Mouse (Mus musculus) lung, embryonic 14.5 days (tissue): ENCODE data around the gene Slc17a8. TPM values are rescaled to one million over a fixed set of nuclear protein-coding genes. Genes with fewer than 3 reads are reported as not detected.

Source experiments
- ATAC-seq: fragments of 200-750 bp; cut with Nextera tagmentation; 2 replicates; pipeline ENCODE4 v1.8.0; 2017; ENCODE audit warnings: mild to moderate bottlenecking, moderate TSS enrichment, moderate library complexity; ENCODE audit not compliant: insufficient read depth
- DNase-seq: peaks from one replicate; pipeline ENCODE4 v3.0.0-alpha.2; 2015
- H3K27ac ChIP-seq: fragments of 300-500 bp; sonication (generic); 2 replicates; pipeline ENCODE4 v1.5.1; 2014; ENCODE audit warnings: low read depth, mild to moderate bottlenecking, moderate library complexity
- H3K27me3 ChIP-seq: fragments of 300-500 bp; sonication (generic); 2 replicates; pipeline ENCODE4 v1.6.1; 2014; ENCODE audit warnings: low read length, control low read depth; ENCODE audit not compliant: insufficient read depth
- H3K36me3 ChIP-seq: fragments of 300-500 bp; sonication (generic); 2 replicates; pipeline ENCODE4 v1.6.1; 2014; ENCODE audit warnings: control low read depth; ENCODE audit not compliant: insufficient read depth
- H3K4me1 ChIP-seq: fragments of 300-500 bp; sonication (generic); 2 replicates; pipeline ENCODE4 v1.6.1; 2014; ENCODE audit warnings: antibody characterized with exemption, control low read depth; ENCODE audit not compliant: insufficient read depth
- H3K4me2 ChIP-seq: fragments of 300-500 bp; sonication (generic); 2 replicates; pipeline ENCODE4 v1.6.1; 2014; ENCODE audit warnings: mild to moderate bottlenecking
- H3K4me3 ChIP-seq: fragments of 300-500 bp; sonication (generic); 2 replicates; pipeline ENCODE4 v1.5.1; 2014; ENCODE audit warnings: low read depth, low read length
- H3K9ac ChIP-seq: fragments of 300-500 bp; sonication (generic); 2 replicates; pipeline ENCODE4 v1.6.1; 2014
- H3K9me3 ChIP-seq: fragments of 300-500 bp; sonication (generic); 2 replicates; pipeline ENCODE4 v1.6.1; 2016; ENCODE audit warnings: low read depth, low read length, control low read depth
- CTCF ChIP-seq: IDR thresholded peaks from 2 replicates; pipeline ENCODE4 v1.5.1; 2016; ENCODE audit warnings: antibody characterized with exemption, low read depth
- WGBS: fragments of 180-500 bp; shearing (Covaris S2); extraction: QIAGEN DNeasy Blood & Tissue Kit; methylation state at CpG from one replicate; pipeline ENCODE4 v1.1.7; 2014; 5-methylcytosine and 5-hydroxymethylcytosine counted together
- polyA plus RNA-seq: library from polyadenylated mRNA; unstranded; fragments of >200 nt; fragmentation: Nextera tagmentation; extraction: Ambion mirVana; gene quantifications from 2 replicates; pipeline ENCODE4 v1.2.1, GENCODE M21; 2014

The Slc17a8 gene
- polyA plus RNA-seq, 1 experiment from 2014 or later, result not detected

DNA sequence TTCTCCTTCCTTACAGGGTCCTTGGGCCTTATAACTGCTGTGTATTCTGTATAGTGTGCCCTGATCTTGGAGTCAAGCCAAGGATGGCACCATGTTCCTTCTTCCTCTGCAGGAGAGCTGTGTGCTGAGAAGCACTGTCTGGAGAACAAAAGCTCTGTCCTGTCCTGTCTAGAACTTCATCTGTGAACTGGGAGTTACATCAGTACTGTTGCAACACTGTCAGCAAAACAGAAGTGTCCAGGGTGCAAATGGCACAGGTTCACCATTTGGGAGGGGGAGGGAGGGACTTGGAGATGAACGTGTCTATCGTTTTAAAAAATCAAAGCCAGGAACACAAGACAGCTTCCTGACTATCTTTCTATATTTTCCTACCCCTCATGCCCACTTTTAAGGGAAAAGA lies 89.1 kb downstream of the Slc17a8 start:
- 71% methylated on average over 2 of the region's 2 CpGs for WGBS
- Histone ChIP-seq H3K27me3 (no peaks in the 10 kb centered on the region), H3K4me2 (no peak overlapping the region), H3K9me3 (no peaks in the 10 kb centered on the region), H3K36me3 (no peaks in the 10 kb centered on the region), H3K4me1 (peaks cover 14% of the 10 kb centered on the region), H3K27ac (no peak overlapping the region), H3K9ac (no peak overlapping the region), H3K4me3 (no peak overlapping the region)
- no peak for TF ChIP-seq CTCF
- no peak for ATAC-seq
- peak; percentile 24 for DNase-seq

DNA sequence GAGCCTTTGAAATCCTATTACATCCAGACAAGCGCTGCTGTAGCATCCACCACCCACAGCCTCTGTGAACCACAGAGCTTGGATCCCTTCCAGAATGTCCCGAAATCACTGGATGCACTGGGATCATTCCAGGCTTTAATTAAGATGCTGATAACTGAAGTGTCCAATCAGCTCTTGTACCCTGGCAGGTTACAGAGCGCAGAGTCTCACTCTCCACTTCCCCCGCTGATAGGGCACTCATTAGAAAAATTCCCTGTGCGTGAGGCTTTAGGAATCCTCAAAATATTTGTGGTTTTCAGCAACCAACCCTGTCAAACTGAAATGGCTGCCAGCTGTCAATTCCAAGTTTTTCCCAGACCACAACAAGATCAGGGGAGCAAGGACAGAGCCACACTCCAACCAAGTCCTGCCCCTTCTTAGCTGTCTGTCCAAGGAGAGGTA lies 89.8 kb downstream of the Slc17a8 start:
- 23% methylated on average over 5 of the region's 5 CpGs for WGBS
- H3K36me3 ChIP-seq, result no peaks in the 10 kb centered on the region
- no peaks in the 10 kb centered on the region for H3K27me3 ChIP-seq
- DNase-seq, result peak; percentile 83
- no peak overlapping the region for H3K4me2 ChIP-seq
- no peak for TF ChIP-seq CTCF
- ATAC-seq, result peak; percentile 71
- no peaks in the 10 kb centered on the region for H3K9me3 ChIP-seq
- no peak overlapping the region for H3K27ac ChIP-seq
- H3K4me3 ChIP-seq, result no peak overlapping the region
- H3K4me1 ChIP-seq, result peaks cover 14% of the 10 kb centered on the region
- H3K9ac ChIP-seq, result no peak overlapping the region

DNA sequence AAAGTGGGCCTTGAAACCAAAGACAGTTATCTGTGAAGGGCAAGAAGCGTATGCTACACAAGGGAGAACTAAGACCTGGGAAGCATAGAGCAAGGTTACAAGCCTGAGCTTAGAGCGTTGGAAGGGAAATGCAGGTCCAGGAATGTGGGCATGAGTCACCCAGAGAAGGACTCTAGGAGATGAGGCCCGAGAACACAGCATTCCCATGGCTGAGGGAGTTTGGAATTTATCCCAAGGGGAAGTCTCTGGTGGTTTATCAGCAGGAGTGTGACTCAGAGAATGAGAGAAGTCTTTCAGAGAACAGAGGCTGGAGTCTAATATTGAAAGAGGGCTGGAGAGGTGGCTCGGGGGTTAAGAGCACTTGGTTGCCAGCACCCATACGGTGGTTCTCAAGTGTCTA lies 94.0 kb downstream of the Slc17a8 start:
- ATAC-seq (no peak), DNase-seq (peak; percentile 34)
- Histone ChIP-seq H3K4me3 (no peak overlapping the region), H3K4me1 (0 out of 2 replicates have a peak, but pooled peaks cover 3% of the 10 kb centered on the region), H3K27ac (no peak overlapping the region), H3K9ac (no peak overlapping the region), H3K4me2 (no peak overlapping the region), H3K27me3 (no peaks in the 10 kb centered on the region), H3K36me3 (no peaks in the 10 kb centered on the region), H3K9me3 (no peaks in the 10 kb centered on the region)
- WGBS, result 60% methylated on average over 5 of the region's 5 CpGs
- no peak for TF ChIP-seq CTCF

DNA sequence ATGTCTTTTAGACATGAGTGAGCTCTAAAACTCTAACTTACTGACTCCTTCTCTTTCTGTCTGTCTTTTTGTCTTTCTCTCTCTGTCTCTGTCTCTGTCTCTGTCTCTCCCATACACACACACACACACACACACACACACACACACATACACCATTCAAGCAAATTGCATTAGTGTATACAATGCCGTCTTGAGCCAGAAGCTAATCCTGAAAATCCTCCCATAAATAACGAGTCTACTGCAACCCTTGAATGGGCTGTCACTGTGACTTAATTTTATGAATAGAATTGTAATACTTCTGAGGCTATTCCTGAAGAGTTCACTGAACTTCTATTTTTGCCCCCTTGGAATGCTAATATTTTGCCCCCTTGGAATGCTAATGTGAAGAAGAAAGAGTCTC lies 95.2 kb downstream of the Slc17a8 start:
- ATAC-seq (no peak), DNase-seq (no peak)
- 0 out of 2 replicates have a peak, but pooled peaks cover 2% of the 10 kb centered on the region for H3K4me1 ChIP-seq
- no peak for TF ChIP-seq CTCF
- no peaks in the 10 kb centered on the region for H3K36me3 ChIP-seq
- no peak overlapping the region for H3K9ac ChIP-seq
- no peak overlapping the region for H3K4me2 ChIP-seq
- H3K27me3 ChIP-seq, result no peaks in the 10 kb centered on the region
- H3K27ac ChIP-seq, result no peak overlapping the region
- H3K4me3 ChIP-seq, result no peak overlapping the region
- no peaks in the 10 kb centered on the region for H3K9me3 ChIP-seq
- 65% methylated on average over 2 of the region's 2 CpGs for WGBS

Other genes with a start within 250 kb of the Slc17a8 start
- 26.3 and 28.8 TPM in 2 replicates for gene Gas2l3, start 177.3 kb downstream of the Slc17a8 start, polyA plus RNA-seq
- 0.38 and 0.45 TPM in 2 replicates for gene Nr1h4, start 87.7 kb downstream of the Slc17a8 start, polyA plus RNA-seq
- 13.0 and 13.9 TPM in 2 replicates for gene Scyl2, start 65.0 kb upstream of the Slc17a8 start, polyA plus RNA-seq
- gene Actr6, start 111.0 kb upstream of the Slc17a8 start, polyA plus RNA-seq, result 28.8 and 31.5 TPM in 2 replicates
- gene Uhrf1bp1l, start 123.7 kb upstream of the Slc17a8 start, polyA plus RNA-seq, result 31.3 and 35.1 TPM in 2 replicates